Mouse (Mus musculus): ENCODE measurements around the gene Tuba1c.
A peak's percentile ranks its signal among the peaks of the same experiment; 100 is the strongest.

GRCm38 (mm10) chr15:99000535-99001283 is 29.0 kb upstream of the Tuba1c start:
- TF ChIP-seq UBTF (IDR thresholded peaks at IDR 0.05; ENCODE audit: low read depth, low read length) (no peak), E2F4 (IDR thresholded peaks at IDR 0.05; ENCODE audit: insufficient replicate concordance, low read depth, low read length) (no peak), POLR2A (IDR thresholded peaks at IDR 0.05; ENCODE audit: low read depth, low read length) (no peak), EP300 (IDR thresholded peaks at IDR 0.05; ENCODE audit: low read length) (no peak), CHD2 (IDR thresholded peaks at IDR 0.05; ENCODE audit: low read length) (no peak), CTCF (conservative IDR thresholded peaks at IDR 0.05 in 1 of 2, IDR thresholded peaks at IDR 0.05 in 1 of 2; ENCODE audit: low read depth in 2 of 2, low read length in 2 of 2) (peak; percentile 80 to 95), POLR2AphosphoS2 (IDR thresholded peaks at IDR 0.05; ENCODE audit: low read depth, low read length) (no peak), GABPA (IDR thresholded peaks at IDR 0.05; ENCODE audit: insufficient replicate concordance, low read depth, low read length) (no peak), ELF1 (IDR thresholded peaks at IDR 0.05; ENCODE audit: low read depth, low read length) (no peak; the same call in 1 of the 2 replicates), RAD21 (IDR thresholded peaks at IDR 0.05; ENCODE audit: low read depth, low read length) (peak; percentile 56), CHD1 (IDR thresholded peaks at IDR 0.05; ENCODE audit: low read depth, low read length) (no peak), TBP (conservative IDR thresholded peaks at IDR 0.05; ENCODE audit: low read depth, low read length) (no peak), ZMIZ1 (IDR thresholded peaks at IDR 0.05; ENCODE audit: low read depth, low read length) (no peak), ZKSCAN1 (IDR thresholded peaks at IDR 0.05; ENCODE audit: borderline replicate concordance, low read depth, low read length) (no peak)

Measured in CH12.LX (cell line).